Mouse (Mus musculus) lung, adult 2 months (tissue): ENCODE measurements around the gene Rhbdd2.

ENCODE experiments used
- CTCF ChIP-seq: fragments of 200-500 bp; IDR thresholded peaks from 2 replicates; pipeline ENCODE4 v1.5.1; 2011; ENCODE audit warnings: mild to moderate bottlenecking, low read length, control low read depth; ENCODE audit not compliant: insufficient read depth
- POLR2A ChIP-seq: fragments of 200-500 bp; IDR thresholded peaks from 2 replicates; pipeline ENCODE4 v1.6.1; 2011; ENCODE audit warnings: low read depth, mild to moderate bottlenecking, control low read depth, low read length, borderline replicate concordance; ENCODE audit errors: extremely low read depth

DNA sequence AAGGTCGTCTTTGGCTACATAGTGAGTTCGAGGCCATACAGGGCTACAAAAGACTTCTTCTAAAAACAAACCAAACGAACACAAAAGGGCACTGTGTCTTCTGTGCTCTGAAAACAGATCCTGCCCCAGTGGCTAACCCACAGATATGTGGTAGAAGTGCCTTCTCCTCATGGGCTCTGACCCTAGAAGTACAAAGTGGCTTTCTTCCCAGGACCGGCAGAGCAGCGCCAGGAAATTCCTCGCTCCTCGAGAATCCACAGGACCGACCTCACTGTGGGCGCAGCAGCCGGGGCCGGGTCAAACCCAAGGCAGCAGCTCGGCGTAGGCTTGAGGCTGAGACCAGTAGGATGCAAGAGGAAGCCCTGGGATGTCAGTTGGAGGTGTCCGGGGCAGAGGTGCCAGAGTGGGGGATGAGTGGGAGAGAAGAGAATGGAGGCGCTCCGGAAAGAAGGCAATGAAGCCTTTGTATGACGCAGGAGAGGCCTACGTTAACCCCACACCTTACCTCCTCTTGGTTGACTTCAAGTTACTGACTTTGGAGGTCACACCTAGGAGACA, 9.3 kb upstream of the Rhbdd2 start:
- TF ChIP-seq CTCF (no peak), POLR2A (no peak)
